ENCODE assay signal across 9 mouse cellular contexts in genomic region chr19:23015516-23015915, GRCm38 (mm10).
DNase-seq lines count a peak whose midpoint lies in the region; ATAC-seq lines count a peak whose summit lies in the region.
"Had no signal": no experiment of that assay in that cellular context is flagged by ENCODE, and none has a peak within 500 bp of the region (broad histone marks: within the 10 kb centered on the region; RNA-seq: fewer than 3 reads in every experiment).

No protein-coding gene starts in this region.

- no peaks in the 10 kb centered on the region for H3K36me3 ChIP-seq in midbrain, embryonic 10.5 days
- H3K36me3 ChIP-seq in hindbrain, embryonic 13.5 days = no peaks in the 10 kb centered on the region
- H3K36me3 ChIP-seq: embryonic facial prominence, embryonic 15.5 days had no signal

- WGBS in midbrain, embryonic 10.5 days = 55% methylated on average over 3 of the region's 3 CpGs
- WGBS in hindbrain, embryonic 13.5 days = 47% methylated on average over 3 of the region's 3 CpGs

- H3K9ac ChIP-seq in hindbrain, embryonic 13.5 days = no peak overlapping the region
- H3K9ac ChIP-seq: embryonic facial prominence, embryonic 15.5 days had no signal

- no peak overlapping the region for H3K27ac ChIP-seq in midbrain, embryonic 10.5 days (replicated peaks)
- H3K27ac ChIP-seq in hindbrain, embryonic 13.5 days = no peak overlapping the region
- H3K27ac ChIP-seq: embryonic facial prominence, embryonic 15.5 days had no signal

- no peak for ATAC-seq in hindbrain, embryonic 13.5 days (ENCODE audit: low FRiP score)

- H3K27me3 ChIP-seq in midbrain, embryonic 10.5 days (ENCODE audit: low read depth, poor library complexity, severe bottlenecking) = no peaks in the 10 kb centered on the region
- no peaks in the 10 kb centered on the region for H3K27me3 ChIP-seq in hindbrain, embryonic 13.5 days
- H3K27me3 ChIP-seq: embryonic facial prominence, embryonic 15.5 days had no signal

- no peaks in the 10 kb centered on the region for H3K4me1 ChIP-seq in midbrain, embryonic 10.5 days
- no peaks in the 10 kb centered on the region for H3K4me1 ChIP-seq in hindbrain, embryonic 13.5 days (replicated peaks)
- H3K4me1 ChIP-seq: embryonic facial prominence, embryonic 15.5 days had no signal

- H3K4me3 ChIP-seq in midbrain, embryonic 10.5 days = no peak overlapping the region
- no peak overlapping the region for H3K4me3 ChIP-seq in hindbrain, embryonic 13.5 days
- H3K4me3 ChIP-seq: embryonic facial prominence, embryonic 15.5 days had no signal

- H3K9me3 ChIP-seq in midbrain, embryonic 10.5 days (replicated peaks) = no peaks in the 10 kb centered on the region
- no peaks in the 10 kb centered on the region for H3K9me3 ChIP-seq in hindbrain, embryonic 13.5 days
- H3K9me3 ChIP-seq: embryonic facial prominence, embryonic 15.5 days had no signal

- no peak overlapping the region for H3K4me2 ChIP-seq in hindbrain, embryonic 13.5 days
- H3K4me2 ChIP-seq: embryonic facial prominence, embryonic 15.5 days had no signal

- DNase-seq in layer of hippocampus, adult 9-11 months = peak; percentile 34
- no peak for DNase-seq in layer of hippocampus, postnatal 14 days (ENCODE audit: low spot score in 2 of 2)
- peak; percentile 64 for DNase-seq in NIH3T3 (ENCODE audit: low read depth)
- DNase-seq in c-Kit-positive CD71-positive TER-119-positive erythroid progenitor cells, embryonic 14.5 days (ENCODE audit: low spot score) = peak; percentile 11
- DNase-seq in heart, adult 9 months (ENCODE audit: low spot score in 2 of 2) = peak; percentile 54 to 64
- DNase-seq in lung, postnatal 36 days = peak; percentile 86
- DNase-seq in midbrain, embryonic 10.5 days (ENCODE audit: low spot score) = no peak

Comparison
In these comparisons a context has a peak if more than half of its experiments do, and no peak if none do; other contexts are left out.
1. DNase-seq: peak in layer of hippocampus, adult 9-11 months (single experiment), NIH3T3 (single experiment), c-Kit-positive CD71-positive TER-119-positive erythroid progenitor cells, embryonic 14.5 days (single experiment), heart, adult 9 months (2 of 2) and lung, postnatal 36 days (single experiment); none in layer of hippocampus, postnatal 14 days (0 of 2) and midbrain, embryonic 10.5 days (single experiment).